Comparison of ENCODE assay signal across 17 mouse cellular contexts in the genomic region with DNA sequence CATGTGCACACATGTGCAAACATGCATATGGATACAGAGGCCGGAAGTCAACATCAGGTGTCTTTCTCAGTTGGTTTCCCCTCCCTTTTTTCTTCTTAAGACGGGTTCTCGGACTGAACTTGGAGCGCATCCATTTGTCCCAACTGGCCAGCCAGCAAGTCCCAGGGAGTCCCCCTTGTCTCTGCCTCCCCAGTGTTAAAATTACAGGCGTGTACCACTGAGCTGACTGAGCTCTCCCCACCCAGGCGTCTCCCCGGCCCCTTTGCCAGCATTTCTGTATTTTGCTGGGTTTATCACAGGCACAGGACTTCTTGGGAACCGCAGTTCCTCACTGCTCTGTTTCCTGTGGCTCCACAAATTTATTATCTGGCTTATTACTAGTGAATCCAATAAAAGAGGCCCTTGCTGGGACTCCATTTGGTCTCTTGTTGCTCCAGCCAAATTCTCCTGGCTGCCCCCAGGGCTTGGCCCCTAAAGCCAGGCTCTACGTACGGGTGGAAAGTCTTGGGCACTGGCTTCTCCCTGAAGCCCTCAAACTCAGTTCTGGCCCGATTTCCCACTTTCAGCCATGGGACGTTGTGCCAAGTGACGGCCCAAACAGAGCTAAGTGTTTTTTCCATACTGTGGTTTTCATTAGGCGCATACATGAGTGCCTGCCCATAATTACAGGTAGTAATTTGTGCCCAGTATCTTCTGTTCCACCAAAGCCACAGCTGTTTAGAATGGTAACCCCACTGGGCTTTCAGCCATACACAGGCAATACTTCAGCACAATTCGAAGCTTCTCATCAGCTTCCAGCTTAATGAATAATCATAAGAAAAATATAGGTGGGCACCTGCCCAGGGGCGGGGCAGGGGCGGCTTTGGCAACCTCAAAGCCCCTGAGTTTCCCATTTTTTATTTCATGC. TPM values are rescaled to one million over a fixed set of nuclear protein-coding genes. Genes with fewer than 3 reads are reported as not detected.
DNase-seq lines count a peak whose midpoint lies in the region; ATAC-seq and TF ChIP-seq lines count a peak whose summit lies in the region.
"Had no signal": no experiment of that assay in that cellular context is flagged by ENCODE, and none has a peak within 500 bp of the region (broad histone marks: within the 10 kb centered on the region; RNA-seq: fewer than 3 reads in every experiment).

No protein-coding gene starts in this region.

- no peaks in the 10 kb centered on the region for H3K27me3 ChIP-seq in embryonic facial prominence, embryonic 15.5 days
- H3K27me3 ChIP-seq in limb, embryonic 15.5 days, result 0 out of 2 replicates have a peak, but pooled peaks cover 3% of the 10 kb centered on the region
- H3K27me3 ChIP-seq: CH12.LX; forebrain, embryonic 12.5 days; liver, embryonic 13.5 days; neural tube, embryonic 12.5 days had no signal

- H3K9me3 ChIP-seq in embryonic facial prominence, embryonic 15.5 days (replicated peaks), result no peaks in the 10 kb centered on the region
- no peaks in the 10 kb centered on the region for H3K9me3 ChIP-seq in limb, embryonic 15.5 days
- H3K9me3 ChIP-seq: forebrain, embryonic 12.5 days; heart, embryonic 10.5 days; liver, embryonic 13.5 days; megakaryocyte, embryonic 14.5 days; neural tube, embryonic 12.5 days had no signal

- WGBS in embryonic facial prominence, embryonic 15.5 days, result 54% methylated on average over 17 of the region's 17 CpGs
- 35% methylated on average over 17 of the region's 17 CpGs for WGBS in limb, embryonic 15.5 days
- 83% methylated on average over 17 of the region's 17 CpGs for WGBS in lung, adult 2 months

- peak overlapping the region; percentile 29; the same call in 1 of the 2 replicates for H3K27ac ChIP-seq in layer of hippocampus, adult 2 months
- H3K27ac ChIP-seq in embryonic facial prominence, embryonic 15.5 days (replicated peaks), result no peak overlapping the region
- peak overlapping the region; percentile 77 for H3K27ac ChIP-seq in limb, embryonic 15.5 days
- H3K27ac ChIP-seq: forebrain, embryonic 12.5 days; heart, embryonic 10.5 days; liver, embryonic 13.5 days; neural tube, embryonic 12.5 days had no signal

- no peak for ATAC-seq in cerebellum, adult (ENCODE audit: insufficient number of reproducible peaks, low FRiP score, low TSS enrichment)
- peak; percentile 77 for ATAC-seq in embryonic facial prominence, embryonic 15.5 days (ENCODE audit: insufficient number of reproducible peaks, low FRiP score, low TSS enrichment, low read depth)
- ATAC-seq in limb, embryonic 15.5 days (ENCODE audit: insufficient number of reproducible peaks, low FRiP score, low TSS enrichment, low read depth), result peak; percentile 84

- no peaks in the 10 kb centered on the region for H3K36me3 ChIP-seq in embryonic facial prominence, embryonic 15.5 days
- no peaks in the 10 kb centered on the region for H3K36me3 ChIP-seq in limb, embryonic 15.5 days
- H3K36me3 ChIP-seq: forebrain, embryonic 12.5 days; heart, embryonic 10.5 days; liver, embryonic 13.5 days; neural tube, embryonic 12.5 days had no signal

- H3K4me3 ChIP-seq in layer of hippocampus, adult 2 months, result no peak overlapping the region
- H3K4me3 ChIP-seq in embryonic facial prominence, embryonic 15.5 days (replicated peaks), result no peak overlapping the region
- H3K4me3 ChIP-seq in limb, embryonic 15.5 days, result no peak overlapping the region
- H3K4me3 ChIP-seq in lung, adult 2 months (replicated peaks; ENCODE audit: extremely low read depth, low read depth, low read length), result no peak overlapping the region
- H3K4me3 ChIP-seq: forebrain, embryonic 12.5 days; heart, embryonic 10.5 days; liver, embryonic 13.5 days; megakaryocyte, embryonic 14.5 days; neural tube, embryonic 12.5 days had no signal

- H3K9ac ChIP-seq in embryonic facial prominence, embryonic 15.5 days, result no peak overlapping the region
- H3K9ac ChIP-seq in limb, embryonic 15.5 days, result no peak overlapping the region
- H3K9ac ChIP-seq: forebrain, embryonic 12.5 days; liver, embryonic 13.5 days; neural tube, embryonic 12.5 days had no signal

- TF ChIP-seq POLR2A in lung, adult 2 months (IDR thresholded peaks at IDR 0.05; ENCODE audit: borderline replicate concordance, extremely low read depth, low read depth, low read length), result no peak

- TF ChIP-seq CTCF in layer of hippocampus, adult 2 months (conservative IDR thresholded peaks at IDR 0.05), result no peak
- no peak for TF ChIP-seq CTCF in lung, adult 2 months (IDR thresholded peaks at IDR 0.05; ENCODE audit: insufficient read depth, low read length)

- peaks cover 23% of the 10 kb centered on the region for H3K4me1 ChIP-seq in embryonic facial prominence, embryonic 15.5 days
- peaks cover 38% of the 10 kb centered on the region for H3K4me1 ChIP-seq in limb, embryonic 15.5 days
- H3K4me1 ChIP-seq in lung, adult 2 months (ENCODE audit: control insufficient read depth, insufficient read depth, low read length), result no peaks in the 10 kb centered on the region
- H3K4me1 ChIP-seq: forebrain, embryonic 12.5 days; heart, embryonic 10.5 days; neural tube, embryonic 12.5 days had no signal

- DNase-seq in cerebellum, adult 9-11 months, result peak; percentile 21
- no peak for DNase-seq in layer of hippocampus, adult 2 months (ENCODE audit: low spot score in 2 of 2)
- no peak for DNase-seq in layer of hippocampus, postnatal 25 days (ENCODE audit: extremely low spot score in 1 of 2, low spot score in 1 of 2)
- no peak for DNase-seq in ovary, adult 18-20 months (ENCODE audit: low spot score)
- DNase-seq in lung, adult 2 months, result no peak
- DNase-seq: adrenal gland, postnatal 36 days; liver, embryonic 13.5 days; lung, postnatal 10 days had no signal

- H3K4me2 ChIP-seq in embryonic facial prominence, embryonic 15.5 days (replicated peaks), result no peak overlapping the region
- peak overlapping the region; percentile 20; the same call in 1 of the 2 replicates for H3K4me2 ChIP-seq in limb, embryonic 15.5 days
- H3K4me2 ChIP-seq: forebrain, embryonic 12.5 days; liver, embryonic 13.5 days; neural tube, embryonic 12.5 days had no signal

RNA-seq across cellular contexts. Expression of a gene that starts 7.5 kb away (rescaled TPM):
- 10 to 100 TPM; 13.6 to 16.1 TPM for total RNA-seq in layer of hippocampus, adult 2 months (2021)
- 10 to 100 TPM; 14.3 to 15.0 TPM for total RNA-seq in layer of hippocampus, postnatal 25 days (2021)
- 6.8 and 7.6 TPM in 2 replicates for polyA plus RNA-seq in embryonic facial prominence, embryonic 15.5 days (2015; fragmentation: Nextera tagmentation; extraction: Ambion mirVana)
- polyA plus RNA-seq in limb, embryonic 15.5 days (2015; fragmentation: Nextera tagmentation; extraction: Ambion mirVana), result 7.2 and 8.2 TPM in 2 replicates
- 16.6 and 17.6 TPM in 2 replicates for polyA plus RNA-seq in lung, adult 2 months (2012; rRNA removed)
- total RNA-seq: hematopoietic stem cell, adult 5-6 weeks had no signal
